Mouse (Mus musculus) liver, embryonic 12.5 days (tissue): ENCODE data around the gene Tom1. TPM values are rescaled to one million over a fixed set of nuclear protein-coding genes. Genes with fewer than 3 reads are reported as not detected.
A peak's percentile ranks its signal among the peaks of the same experiment; 100 is the strongest.

Experiments
- ATAC-seq: fragments of 200-750 bp; cut with Nextera tagmentation; 2 replicates; pipeline ENCODE4 v1.8.0; 2017; ENCODE audit warnings: moderate number of reproducible peaks, mild to moderate bottlenecking, moderate library complexity
- H3K27ac ChIP-seq: fragments of 300-500 bp; sonication (generic); 2 replicates; pipeline ENCODE4 v1.5.1; 2016; ENCODE audit warnings: mild to moderate bottlenecking
- H3K27me3 ChIP-seq: fragments of 300-500 bp; sonication (generic); replicated peaks from 2 replicates; pipeline ENCODE4 v1.6.1; 2016; ENCODE audit warnings: mild to moderate bottlenecking, moderate library complexity
- H3K36me3 ChIP-seq: fragments of 300-500 bp; sonication (generic); 2 replicates; pipeline ENCODE4 v1.6.1; 2016; ENCODE audit warnings: mild to moderate bottlenecking, moderate library complexity
- H3K4me1 ChIP-seq: fragments of 300-500 bp; sonication (generic); 2 replicates; pipeline ENCODE4 v1.6.1; 2016
- H3K4me2 ChIP-seq: fragments of 300-500 bp; sonication (generic); 2 replicates; pipeline ENCODE4 v1.6.1; 2016; ENCODE audit warnings: mild to moderate bottlenecking, moderate library complexity
- H3K4me3 ChIP-seq: fragments of 300-500 bp; sonication (generic); 2 replicates; pipeline ENCODE4 v1.5.1; 2016; ENCODE audit warnings: mild to moderate bottlenecking, moderate library complexity
- H3K9ac ChIP-seq: fragments of 300-500 bp; sonication (generic); 2 replicates; pipeline ENCODE4 v1.6.1; 2016; ENCODE audit warnings: mild to moderate bottlenecking, moderate library complexity
- H3K9me3 ChIP-seq: fragments of 300-500 bp; sonication (generic); replicated peaks from 2 replicates; pipeline ENCODE4 v1.6.1; 2016; ENCODE audit warnings: mild to moderate bottlenecking, moderate library complexity
- WGBS: fragments of 180-500 bp; shearing (Covaris S2); methylation state at CpG from one replicate; pipeline ENCODE4 v1.1.7; 2016; ENCODE audit not compliant: insufficient replicate concordance; 5-methylcytosine and 5-hydroxymethylcytosine counted together
- polyA plus RNA-seq: library from polyadenylated mRNA; unstranded; fragments of >200 nt; fragmentation: Nextera tagmentation; extraction: Ambion mirVana; gene quantifications from 2 replicates; pipeline ENCODE4 v1.2.1, GENCODE M21; 2016

Gene Tom1
- polyA plus RNA-seq, 1 experiment from 2014 or later, result 16.1 TPM

GRCm38 (mm10) chr8:75103376-75103878 lies 69.9 kb downstream of the Tom1 start:
- no peak overlapping the region for H3K4me2 ChIP-seq
- no peak overlapping the region for H3K4me3 ChIP-seq
- WGBS, result 46% methylated on average over 8 of the region's 8 CpGs
- peaks cover 9% of the 10 kb centered on the region for H3K4me1 ChIP-seq
- H3K27ac ChIP-seq, result peak overlapping the region; percentile 34; the same call in 1 of the 2 replicates
- H3K9me3 ChIP-seq, result no peaks in the 10 kb centered on the region
- H3K36me3 ChIP-seq, result 0 out of 2 replicates have a peak, but pooled peaks cover 8% of the 10 kb centered on the region
- ATAC-seq, result no peak
- H3K27me3 ChIP-seq, result no peaks in the 10 kb centered on the region
- H3K9ac ChIP-seq, result no peak overlapping the region

GRCm38 (mm10) chr8:75108527-75109235 lies 75.2 kb downstream of the Tom1 start:
- Histone ChIP-seq H3K27ac (peak overlapping the region; percentile 90), H3K4me2 (peak overlapping the region; percentile 73), H3K27me3 (no peaks in the 10 kb centered on the region), H3K4me3 (peak overlapping the region; percentile 94), H3K9ac (peak overlapping the region; percentile 88), H3K9me3 (no peaks in the 10 kb centered on the region), H3K36me3 (peaks cover 36% of the 10 kb centered on the region), H3K4me1 (peaks cover 42% of the 10 kb centered on the region)
- WGBS, result 0% methylated on average over 9 of the region's 9 CpGs
- peak; percentile 76 for ATAC-seq

- peak; percentile 94 for ATAC-seq
- Histone ChIP-seq H3K4me3 (peak within 1 kb of the TSS; percentile 94), H3K4me1 (peaks cover 49% of the 10 kb centered on the region), H3K9ac (peak within 1 kb of the TSS; percentile 96), H3K27me3 (no peaks in the 10 kb centered on the region), H3K9me3 (no peaks in the 10 kb centered on the region), H3K36me3 (peaks cover 44% of the 10 kb centered on the region), H3K4me2 (peak within 1 kb of the TSS; percentile 76), H3K27ac (peak within 1 kb of the TSS; percentile 90)
- under 1% methylated on average over 59 of the region's 59 CpGs for WGBS
These were observed 75.9 kb downstream of the Tom1 start, which contains the start of gene Mcm5 for GRCm38 (mm10) chr8:75109236-75109967. Mcm5 (plus strand) TSS chr8:75109569.

GRCm38 (mm10) chr8:75110093-75110492 lies 76.6 kb downstream of the Tom1 start:
- Histone ChIP-seq H3K9ac (peak overlapping the region; percentile 96), H3K9me3 (no peaks in the 10 kb centered on the region), H3K36me3 (peaks cover 51% of the 10 kb centered on the region), H3K4me3 (peak overlapping the region; percentile 94), H3K27ac (peak overlapping the region; percentile 74), H3K4me1 (peaks cover 49% of the 10 kb centered on the region), H3K27me3 (no peaks in the 10 kb centered on the region), H3K4me2 (peak overlapping the region; percentile 76)
- WGBS, result 9% methylated on average over 13 of the region's 13 CpGs
- no peak for ATAC-seq

GRCm38 (mm10) chr8:75118505-75118904 lies 85.0 kb downstream of the Tom1 start:
- Histone ChIP-seq H3K36me3 (peaks cover 100% of the 10 kb centered on the region), H3K4me2 (no peak overlapping the region), H3K27me3 (no peaks in the 10 kb centered on the region), H3K4me3 (no peak overlapping the region), H3K9me3 (no peaks in the 10 kb centered on the region), H3K27ac (no peak overlapping the region), H3K4me1 (peaks cover 9% of the 10 kb centered on the region), H3K9ac (no peak overlapping the region)
- no peak for ATAC-seq
- WGBS, result 87% methylated on average over 1 of the region's 1 CpGs

GRCm38 (mm10) chr8:75119287-75119686 lies 85.8 kb downstream of the Tom1 start:
- Histone ChIP-seq H3K9me3 (no peaks in the 10 kb centered on the region), H3K27ac (no peak overlapping the region), H3K36me3 (peaks cover 100% of the 10 kb centered on the region), H3K27me3 (no peaks in the 10 kb centered on the region), H3K4me1 (peaks cover under 1% of the 10 kb centered on the region; the same call in 1 of the 2 replicates), H3K4me2 (no peak overlapping the region), H3K9ac (no peak overlapping the region), H3K4me3 (no peak overlapping the region)
- no peak for ATAC-seq
- 82% methylated on average over 2 of the region's 2 CpGs for WGBS

Other genes starting within 250 kb of the Tom1 start
- gene Isx, start 160.5 kb upstream of the Tom1 start, polyA plus RNA-seq, result 0.11 TPM in 1 of 2 replicates, not detected in the other
- 17.6 and 18.3 TPM in 2 replicates for gene Hmgxb4, start 40.3 kb upstream of the Tom1 start, polyA plus RNA-seq
- gene Hmox1, start 59.9 kb downstream of the Tom1 start, polyA plus RNA-seq, result 86.0 and 93.2 TPM in 2 replicates
- 242 and 258 TPM in 2 replicates for gene Mcm5, start 75.9 kb downstream of the Tom1 start, polyA plus RNA-seq
- 0.07 and 0.10 TPM in 2 replicates for gene Rasd2, start 180.2 kb downstream of the Tom1 start, polyA plus RNA-seq